Mouse (Mus musculus) limb, embryonic 13.5 days (tissue): Measurements from ENCODE around the gene Hist2h2aa2. TPM values are rescaled to one million over a fixed set of nuclear protein-coding genes. Genes with fewer than 3 reads are reported as not detected.
A peak's percentile ranks its signal among the peaks of the same experiment; 100 is the strongest.

ENCODE experiments used
- ATAC-seq: fragments of 200-750 bp; cut with Nextera tagmentation; 2 replicates; pipeline ENCODE4 v1.8.0; 2017; ENCODE audit warnings: low read depth, moderate number of reproducible peaks, moderate TSS enrichment; ENCODE audit not compliant: low FRiP score
- H3K27ac ChIP-seq: fragments of 300-500 bp; sonication (generic); 2 replicates; pipeline ENCODE4 v1.5.1; 2015; ENCODE audit warnings: inconsistent platforms, mild to moderate bottlenecking, moderate library complexity
- H3K27me3 ChIP-seq: fragments of 300-500 bp; sonication (generic); 2 replicates; pipeline ENCODE4 v1.6.1; 2015; ENCODE audit warnings: mild to moderate bottlenecking, inconsistent platforms
- H3K36me3 ChIP-seq: fragments of 300-500 bp; sonication (generic); 2 replicates; pipeline ENCODE4 v1.6.1; 2015; ENCODE audit warnings: inconsistent platforms, mild to moderate bottlenecking, moderate library complexity
- H3K4me1 ChIP-seq: fragments of 300-500 bp; sonication (generic); 2 replicates; pipeline ENCODE4 v1.6.1; 2015; ENCODE audit warnings: inconsistent platforms
- H3K4me2 ChIP-seq: fragments of 300-500 bp; sonication (generic); replicated peaks from 2 replicates; pipeline ENCODE4 v1.6.1; 2015; ENCODE audit warnings: inconsistent platforms, mild to moderate bottlenecking, moderate library complexity
- H3K4me3 ChIP-seq: fragments of 300-500 bp; sonication (generic); 2 replicates; pipeline ENCODE4 v1.5.1; 2015; ENCODE audit warnings: moderate library complexity, mild to moderate bottlenecking, inconsistent platforms
- H3K9ac ChIP-seq: fragments of 300-500 bp; sonication (generic); 2 replicates; pipeline ENCODE4 v1.6.1; 2015; ENCODE audit warnings: mild to moderate bottlenecking, inconsistent platforms
- H3K9me3 ChIP-seq: fragments of 300-500 bp; sonication (generic); 2 replicates; pipeline ENCODE4 v1.6.1; 2016; ENCODE audit warnings: inconsistent platforms
- WGBS: fragments of 180-500 bp; shearing (Covaris S2); methylation state at CpG from one replicate; pipeline ENCODE4 v1.1.7; 2015; 5-methylcytosine and 5-hydroxymethylcytosine counted together
- polyA plus RNA-seq: library from polyadenylated mRNA; unstranded; fragments of >200 nt; fragmentation: Nextera tagmentation; extraction: Ambion mirVana; gene quantifications from 2 replicates; pipeline ENCODE4 v1.2.1, GENCODE M21; 2015

The Hist2h2aa2 gene
- polyA plus RNA-seq, 1 experiment from 2014 or later = 48.0 TPM

DNA sequence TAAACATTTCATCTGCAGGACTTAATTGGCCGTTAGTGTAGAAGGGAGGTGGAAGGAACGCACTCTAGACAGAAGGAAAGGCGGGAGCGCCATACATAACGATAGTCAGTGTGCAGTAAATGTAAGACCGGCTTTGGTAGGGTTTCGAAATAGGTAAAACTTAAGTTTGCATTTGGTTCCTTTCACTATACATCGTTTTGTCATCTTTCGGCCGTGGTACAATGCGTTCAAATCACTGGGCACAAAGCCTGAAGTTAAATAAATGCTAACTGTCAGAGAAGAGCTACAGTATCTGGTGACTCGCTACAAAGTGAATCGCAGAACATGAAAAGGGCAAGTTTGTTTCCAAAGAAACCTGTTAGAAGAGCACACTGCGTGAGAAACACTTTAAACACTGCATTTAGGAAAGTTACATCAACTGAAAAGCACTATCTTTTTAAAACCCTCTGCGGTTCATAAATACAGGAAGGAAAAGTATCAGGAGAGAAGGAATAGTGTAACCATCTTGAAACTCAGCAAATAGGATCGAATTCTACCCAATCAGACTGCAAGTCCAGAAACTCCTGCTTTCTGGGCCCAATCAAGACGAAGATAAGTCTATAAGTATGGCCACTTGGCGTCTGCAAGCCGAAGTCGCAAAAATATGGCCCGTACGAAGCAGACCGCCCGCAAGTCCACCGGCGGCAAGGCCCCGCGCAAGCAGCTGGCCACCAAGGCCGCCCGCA, 28.1 kb upstream of the Hist2h2aa2 start, which contains the start of gene Hist2h3b:
Gene Hist2h3b (plus strand): TSS at position 604 of the 725 bp plus-strand sequence.
- ATAC-seq = peak; percentile 81
- Histone ChIP-seq H3K9ac (peak within 1 kb of the TSS; percentile 78), H3K9me3 (no peaks in the 10 kb centered on the region), H3K36me3 (no peaks in the 10 kb centered on the region), H3K4me3 (peak within 1 kb of the TSS; percentile 59), H3K4me2 (peak within 1 kb of the TSS; percentile 84), H3K27me3 (no peaks in the 10 kb centered on the region), H3K4me1 (peaks cover 17% of the 10 kb centered on the region), H3K27ac (peak within 1 kb of the TSS; percentile 97)
- WGBS = 23% methylated on average over 30 of the region's 30 CpGs

DNA sequence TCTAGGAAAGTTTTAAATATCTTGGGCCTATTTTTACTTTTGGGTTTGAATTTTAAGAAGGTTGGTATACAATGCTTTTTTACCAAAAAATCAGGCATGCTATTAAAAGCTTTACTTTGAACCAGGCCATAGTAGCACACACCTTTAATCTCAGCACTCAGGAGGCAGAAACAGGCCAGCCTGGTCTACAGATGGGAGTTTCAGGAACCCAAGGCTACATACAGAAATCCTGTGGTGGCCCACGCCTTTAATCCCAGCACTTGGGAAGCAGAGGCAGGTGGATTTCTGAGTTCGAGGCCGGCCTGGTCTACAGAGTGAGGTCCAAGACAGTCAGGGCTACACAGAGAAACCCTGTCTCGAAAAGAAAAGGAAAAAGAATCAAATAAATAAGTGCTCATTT, 27.5 kb upstream of the Hist2h2aa2 start:
- Histone ChIP-seq H3K9me3 (no peaks in the 10 kb centered on the region), H3K4me1 (peaks cover 17% of the 10 kb centered on the region), H3K4me2 (peak overlapping the region; percentile 84), H3K27ac (peak overlapping the region; percentile 93), H3K27me3 (no peaks in the 10 kb centered on the region), H3K36me3 (no peaks in the 10 kb centered on the region), H3K9ac (no peak overlapping the region), H3K4me3 (no peak overlapping the region)
- no peak for ATAC-seq
- WGBS = 81% methylated on average over 4 of the region's 4 CpGs

DNA sequence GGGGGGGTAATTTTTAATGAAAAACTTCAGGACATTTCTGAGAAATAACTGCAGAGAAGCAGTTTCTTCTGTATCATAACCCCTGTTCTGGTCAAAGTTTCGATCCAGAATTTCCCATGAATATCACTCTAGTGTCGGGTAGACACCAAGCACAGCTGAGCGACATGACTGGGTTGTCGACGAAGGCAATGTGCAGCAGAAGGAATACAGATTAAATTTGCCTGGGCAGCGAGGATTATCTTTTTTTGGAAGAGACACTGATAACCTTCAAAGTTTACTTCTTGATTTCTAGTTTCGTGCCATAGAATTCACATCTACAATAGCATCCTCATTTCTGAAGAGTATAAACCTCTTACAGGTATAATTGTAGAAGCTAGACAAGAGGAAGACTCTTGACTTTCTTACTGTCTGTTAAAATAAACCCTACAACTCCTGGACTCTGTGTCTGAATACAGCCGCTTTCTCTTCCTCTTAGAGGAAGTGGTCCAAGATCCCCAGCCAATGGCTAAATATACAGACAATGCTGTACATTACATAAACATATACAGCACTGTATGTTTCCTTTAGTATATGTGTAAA, 26.1 kb upstream of the Hist2h2aa2 start:
- Histone ChIP-seq H3K4me3 (no peak overlapping the region), H3K4me2 (no peak overlapping the region), H3K27me3 (no peaks in the 10 kb centered on the region), H3K4me1 (peaks cover 26% of the 10 kb centered on the region), H3K9ac (no peak overlapping the region), H3K36me3 (no peaks in the 10 kb centered on the region), H3K27ac (no peak overlapping the region), H3K9me3 (no peaks in the 10 kb centered on the region)
- WGBS = 91% methylated on average over 8 of the region's 8 CpGs
- ATAC-seq = no peak

DNA sequence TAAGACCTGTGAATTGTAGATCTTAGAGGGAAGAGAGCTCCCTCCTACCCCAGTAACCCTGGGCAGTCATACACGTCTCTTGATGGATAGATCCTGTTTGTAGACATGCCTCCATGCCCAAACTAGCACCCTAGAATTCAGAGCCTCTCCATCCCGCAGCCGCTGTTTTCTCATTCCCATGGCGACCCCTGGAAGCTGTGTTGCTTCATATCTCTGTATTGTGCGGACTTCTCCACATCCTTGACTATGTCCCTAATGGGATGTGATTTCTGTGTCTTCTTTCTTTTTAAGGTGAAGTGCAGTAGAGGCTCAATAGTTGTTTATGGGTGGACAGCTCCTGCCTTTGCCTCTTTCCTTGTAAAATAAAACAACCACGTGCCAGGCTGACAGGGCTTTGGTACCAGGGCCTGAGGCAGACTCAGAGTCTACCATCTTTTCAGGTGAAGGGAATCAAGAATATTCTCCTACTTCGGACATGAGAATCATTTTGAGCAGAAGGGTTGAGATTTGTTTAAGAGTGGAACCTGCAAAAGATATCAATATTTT, 24.4 kb upstream of the Hist2h2aa2 start:
- Histone ChIP-seq H3K36me3 (no peaks in the 10 kb centered on the region), H3K27ac (peak overlapping the region; percentile 98), H3K4me3 (peak overlapping the region; percentile 62), H3K9ac (peak overlapping the region; percentile 73), H3K4me2 (peak overlapping the region; percentile 77), H3K4me1 (peaks cover 26% of the 10 kb centered on the region), H3K9me3 (no peaks in the 10 kb centered on the region), H3K27me3 (no peaks in the 10 kb centered on the region)
- no peak for ATAC-seq
- whole genome bisulfite sequencing = 77% methylated on average over 7 of the region's 7 CpGs

DNA sequence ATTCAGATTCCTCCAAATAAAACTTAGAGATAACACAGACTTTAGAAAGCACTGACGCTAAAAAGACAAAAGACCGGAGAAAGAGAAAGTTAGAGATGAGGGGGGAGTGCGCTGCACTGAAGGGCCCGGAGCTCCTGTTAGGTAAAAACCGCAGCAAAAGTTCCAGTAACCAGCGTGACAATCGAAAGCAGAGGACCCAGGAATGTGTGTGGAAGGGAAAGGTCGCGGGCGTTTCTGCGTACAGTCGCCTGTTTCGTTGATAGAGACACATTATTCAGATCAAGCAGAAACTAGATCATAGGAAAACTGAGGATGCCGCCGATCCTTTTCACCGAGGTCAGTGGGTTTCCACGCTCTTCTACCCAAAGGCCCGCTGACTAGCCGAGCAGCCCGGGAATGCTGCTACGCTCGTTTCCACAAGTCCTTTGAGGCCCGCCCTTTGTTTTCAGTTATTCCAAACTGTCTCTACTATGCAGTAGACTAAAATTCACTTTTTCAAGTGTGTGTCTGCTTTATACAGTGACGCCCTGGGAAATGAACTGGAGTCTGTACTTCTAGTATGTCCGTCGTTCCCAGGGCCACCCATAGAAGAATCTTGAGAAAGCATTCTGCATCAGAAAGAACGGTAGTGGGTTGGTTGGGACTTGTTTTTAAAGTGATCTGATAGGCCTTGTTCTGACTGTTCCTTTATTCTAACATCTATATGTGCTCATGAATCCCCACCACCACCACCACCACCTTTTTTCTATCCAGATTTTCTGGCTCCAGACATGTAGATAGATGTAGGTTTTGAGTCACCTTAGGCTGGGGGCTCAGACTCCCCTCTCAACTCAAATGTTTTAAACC, 23.7 kb upstream of the Hist2h2aa2 start:
- Histone ChIP-seq H3K4me2 (peak overlapping the region; percentile 77), H3K4me3 (peak overlapping the region; percentile 62), H3K9me3 (no peaks in the 10 kb centered on the region), H3K27ac (peak overlapping the region; percentile 98), H3K36me3 (no peaks in the 10 kb centered on the region), H3K9ac (peak overlapping the region; percentile 73), H3K4me1 (peaks cover 26% of the 10 kb centered on the region), H3K27me3 (no peaks in the 10 kb centered on the region)
- WGBS = 9% methylated on average over 27 of the region's 27 CpGs
- 0 out of 2 replicates have a peak, but pooled peaks have one; percentile 2 for ATAC-seq

DNA sequence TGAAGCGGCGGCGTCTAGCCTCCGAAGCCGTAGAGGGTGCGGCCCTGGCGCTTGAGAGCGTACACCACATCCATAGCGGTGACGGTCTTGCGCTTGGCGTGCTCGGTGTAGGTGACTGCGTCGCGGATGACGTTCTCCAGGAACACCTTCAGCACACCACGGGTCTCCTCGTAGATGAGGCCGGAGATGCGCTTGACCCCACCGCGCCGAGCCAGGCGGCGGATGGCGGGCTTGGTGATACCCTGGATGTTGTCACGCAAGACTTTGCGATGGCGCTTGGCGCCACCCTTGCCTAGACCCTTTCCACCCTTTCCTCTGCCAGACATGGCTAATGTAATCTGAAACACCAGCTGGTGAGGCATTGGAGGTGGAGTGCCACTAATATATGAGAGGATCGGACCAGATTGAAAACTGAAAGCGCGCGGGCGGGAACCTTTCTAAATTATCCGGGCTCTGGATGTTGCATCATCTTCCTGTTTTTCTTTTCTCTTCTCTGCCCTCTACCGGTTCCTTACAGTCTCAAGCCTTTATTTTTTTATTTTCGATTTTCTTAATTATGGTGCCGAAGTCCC, 23.0 kb upstream of the Hist2h2aa2 start, which contains the start of gene Hist2h4:
Gene Hist2h4 (minus strand): TSS at position 333 of the 572 bp plus-strand sequence.
- H3K4me3 ChIP-seq = peak within 1 kb of the TSS; percentile 62
- peaks cover 26% of the 10 kb centered on the region for H3K4me1 ChIP-seq
- peak within 1 kb of the TSS; percentile 80 for H3K9ac ChIP-seq
- H3K27ac ChIP-seq = peak within 1 kb of the TSS; percentile 98
- no peaks in the 10 kb centered on the region for H3K36me3 ChIP-seq
- H3K9me3 ChIP-seq = no peaks in the 10 kb centered on the region
- WGBS = under 1% methylated on average over 40 of the region's 40 CpGs
- H3K4me2 ChIP-seq = peak within 1 kb of the TSS; percentile 77
- H3K27me3 ChIP-seq = no peaks in the 10 kb centered on the region
- ATAC-seq = peak; percentile 88

DNA sequence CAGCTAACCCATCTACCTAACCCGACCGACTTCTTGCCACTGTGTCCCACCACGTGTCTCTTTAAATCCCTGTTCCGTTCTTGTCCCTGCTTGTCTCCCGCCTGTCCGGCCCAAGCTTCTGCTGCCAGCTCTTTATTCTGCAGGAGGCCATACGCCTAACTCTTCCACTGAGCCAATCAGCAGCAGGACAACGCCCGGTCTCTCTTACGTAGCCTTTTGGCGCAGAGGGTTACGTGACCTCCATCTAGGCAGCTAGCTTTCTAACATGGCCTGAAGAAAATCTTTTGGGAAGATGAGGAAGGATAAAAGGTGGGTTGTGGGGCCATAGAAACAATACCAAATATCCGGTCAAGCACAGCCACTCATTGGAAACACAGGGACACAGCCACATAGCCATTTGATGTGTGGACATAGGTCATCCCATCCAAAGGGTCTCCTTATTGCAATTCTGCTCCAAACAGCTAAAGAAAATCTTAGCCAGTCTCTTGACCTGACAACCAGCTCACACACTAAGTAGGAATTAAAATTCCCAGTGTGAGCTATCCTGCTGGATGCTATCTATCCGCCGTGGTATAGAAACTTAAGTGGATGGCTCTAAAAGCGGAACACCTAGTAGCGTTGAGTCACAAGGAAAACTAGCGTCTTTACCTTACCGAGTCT, 22.3 kb upstream of the Hist2h2aa2 start:
- no peaks in the 10 kb centered on the region for H3K27me3 ChIP-seq
- H3K27ac ChIP-seq = peak overlapping the region; percentile 98
- peak; percentile 70 for ATAC-seq
- H3K9me3 ChIP-seq = no peaks in the 10 kb centered on the region
- H3K4me3 ChIP-seq = peak overlapping the region; percentile 62
- H3K9ac ChIP-seq = peak overlapping the region; percentile 80
- H3K4me1 ChIP-seq = peaks cover 24% of the 10 kb centered on the region
- peak overlapping the region; percentile 77 for H3K4me2 ChIP-seq
- H3K36me3 ChIP-seq = no peaks in the 10 kb centered on the region
- WGBS = under 1% methylated on average over 19 of the region's 19 CpGs

DNA sequence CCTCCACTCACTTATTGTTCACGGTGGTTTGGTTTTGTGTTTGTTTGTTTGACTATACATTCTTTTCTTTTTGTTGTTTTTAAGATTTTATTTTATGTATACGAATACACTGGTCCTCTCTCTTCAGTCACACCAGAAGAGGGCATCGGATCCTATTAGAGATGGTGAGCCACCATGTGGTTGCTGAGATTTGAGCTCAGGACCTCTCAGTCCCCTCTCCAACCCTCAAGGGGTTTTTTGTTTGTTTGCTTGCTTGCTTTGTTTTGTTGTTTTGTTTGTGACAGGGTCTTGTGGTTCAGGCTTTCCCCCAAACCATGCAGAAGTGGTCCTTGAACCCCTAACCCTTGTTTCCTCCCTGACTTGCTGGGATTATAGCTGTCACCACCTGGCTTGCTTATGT, 21.5 kb upstream of the Hist2h2aa2 start:
- Histone ChIP-seq H3K9me3 (no peaks in the 10 kb centered on the region), H3K27ac (peak overlapping the region; percentile 98), H3K9ac (peak overlapping the region; percentile 80), H3K4me2 (peak overlapping the region; percentile 77), H3K36me3 (no peaks in the 10 kb centered on the region), H3K4me3 (peak overlapping the region; percentile 62), H3K4me1 (peaks cover 24% of the 10 kb centered on the region), H3K27me3 (no peaks in the 10 kb centered on the region)
- 59% methylated on average over 3 of the region's 3 CpGs for whole genome bisulfite sequencing
- no peak for ATAC-seq

DNA sequence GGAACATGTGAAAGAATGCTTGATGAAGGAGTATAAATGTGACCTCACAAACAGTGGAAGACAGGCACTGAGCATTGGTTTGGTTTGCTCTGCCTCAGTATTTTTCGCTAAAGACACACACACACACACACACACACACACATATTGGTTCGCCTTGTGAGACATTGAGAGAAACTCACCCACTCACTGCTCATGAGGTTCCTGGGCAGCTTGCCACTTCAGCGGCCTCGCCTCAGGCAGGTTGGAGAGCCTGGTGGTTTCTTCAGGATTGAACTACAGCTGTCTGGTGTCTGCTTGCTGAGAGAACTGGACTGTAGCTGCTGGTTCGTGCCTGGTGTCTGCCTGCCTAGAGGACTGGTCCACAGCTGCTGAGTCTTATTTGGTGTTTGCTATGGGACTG, 20.1 kb upstream of the Hist2h2aa2 start:
- H3K9me3 ChIP-seq = no peaks in the 10 kb centered on the region
- no peak overlapping the region for H3K4me2 ChIP-seq
- no peak overlapping the region for H3K4me3 ChIP-seq
- no peaks in the 10 kb centered on the region for H3K36me3 ChIP-seq
- ATAC-seq = no peak
- H3K9ac ChIP-seq = no peak overlapping the region
- no peak overlapping the region for H3K27ac ChIP-seq
- no peaks in the 10 kb centered on the region for H3K27me3 ChIP-seq
- WGBS = 88% methylated on average over 5 of the region's 5 CpGs
- H3K4me1 ChIP-seq = peaks cover 30% of the 10 kb centered on the region

DNA sequence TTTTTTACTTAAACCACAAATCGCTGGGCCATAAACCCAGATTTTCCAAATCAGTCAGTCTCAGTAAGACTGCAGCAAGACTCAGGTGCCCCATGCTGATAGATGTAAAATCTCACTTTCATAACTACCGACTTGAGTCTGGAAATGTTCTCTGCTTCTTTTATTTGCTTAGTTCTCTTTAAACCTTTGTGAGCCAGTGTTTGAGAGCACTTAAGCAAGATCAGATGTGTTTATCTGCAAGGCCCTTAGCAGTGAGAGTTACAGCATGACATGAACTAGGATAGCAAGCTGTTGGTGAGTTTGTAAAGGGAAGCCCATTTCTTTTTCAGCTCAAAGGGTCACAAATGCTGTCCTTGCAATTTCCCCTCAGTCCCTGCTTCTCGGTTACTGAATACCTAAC, 17.1 kb upstream of the Hist2h2aa2 start:
- H3K9me3 ChIP-seq = no peaks in the 10 kb centered on the region
- no peaks in the 10 kb centered on the region for H3K36me3 ChIP-seq
- H3K27ac ChIP-seq = 0 out of 2 replicates have a peak overlapping the region, but pooled peaks have one; percentile 22
- H3K27me3 ChIP-seq = peaks cover 5% of the 10 kb centered on the region; the same call in 1 of the 2 replicates
- no peak overlapping the region for H3K9ac ChIP-seq
- peaks cover 15% of the 10 kb centered on the region for H3K4me1 ChIP-seq
- WGBS = 44% methylated on average over 3 of the region's 3 CpGs
- no peak overlapping the region for H3K4me3 ChIP-seq
- H3K4me2 ChIP-seq = no peak overlapping the region
- no peak for ATAC-seq

DNA sequence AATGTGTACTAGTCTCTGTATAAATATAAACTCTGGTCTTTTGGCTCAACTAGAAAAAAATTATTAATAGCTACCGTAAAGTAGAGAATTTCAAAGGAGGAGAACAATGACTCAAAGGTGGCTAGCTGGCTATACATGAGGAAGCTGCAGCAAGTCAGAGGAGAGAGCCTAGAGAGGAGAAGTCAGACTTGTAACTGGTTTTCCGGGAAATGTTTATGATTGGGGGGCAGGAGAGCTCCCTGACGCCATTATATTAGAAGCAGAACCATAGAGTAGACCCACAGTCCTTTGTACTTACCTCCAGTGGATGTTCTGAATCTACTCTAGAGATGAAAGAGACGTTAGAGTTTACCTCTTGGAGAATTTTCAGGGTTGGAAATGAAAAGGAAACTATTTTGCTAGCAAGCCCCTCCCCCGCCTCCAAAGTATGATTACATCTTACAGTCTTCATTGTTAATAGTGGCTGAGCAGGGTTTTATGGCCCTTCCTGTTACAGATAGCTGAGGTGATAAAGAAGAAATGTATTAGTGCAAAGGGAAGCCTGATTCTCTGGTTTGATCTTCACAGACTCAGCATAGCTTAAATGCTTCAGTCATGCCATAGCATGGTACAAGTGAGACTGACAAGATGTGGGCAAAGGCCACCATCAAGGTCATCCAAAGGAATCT, 16.0 kb upstream of the Hist2h2aa2 start:
- H3K4me2 ChIP-seq = no peak overlapping the region
- no peaks in the 10 kb centered on the region for H3K9me3 ChIP-seq
- no peaks in the 10 kb centered on the region for H3K36me3 ChIP-seq
- peaks cover 7% of the 10 kb centered on the region for H3K4me1 ChIP-seq
- H3K9ac ChIP-seq = no peak overlapping the region
- H3K4me3 ChIP-seq = no peak overlapping the region
- H3K27me3 ChIP-seq = peaks cover 5% of the 10 kb centered on the region; the same call in 1 of the 2 replicates
- no peak overlapping the region for H3K27ac ChIP-seq
- ATAC-seq = no peak
- WGBS = 65% methylated on average over 5 of the region's 5 CpGs
